Mouse (Mus musculus): Measurements from ENCODE around the gene Pfkfb4. TPM values are rescaled to one million over a fixed set of nuclear protein-coding genes. Genes with fewer than 3 reads are reported as not detected.

Gene Pfkfb4
- total and polyA plus RNA-seq, 2 experiments from 2014 or later: 28.6 to 51.7 TPM

GRCm38 (mm10) chr9:109040216-109040615 is 48.6 kb downstream of the Pfkfb4 start:
- H3K4me3 ChIP-seq (ENCODE audit: low read depth, low read length): no peak overlapping the region
- no peak for ATAC-seq (ENCODE audit: low FRiP score)
- no peak overlapping the region for H3K9ac ChIP-seq (replicated peaks; ENCODE audit: low read length, poor library complexity, severe bottlenecking)
- H3K4me1 ChIP-seq (ENCODE audit: insufficient read depth, low read length): 0 out of 2 replicates have a peak, but pooled peaks cover 3% of the 10 kb centered on the region
- no peaks in the 10 kb centered on the region for H3K27me3 ChIP-seq (ENCODE audit: insufficient read depth, low read length)
- H3K36me3 ChIP-seq (ENCODE audit: insufficient read depth, low read length): no peaks in the 10 kb centered on the region
- no peak for TF ChIP-seq CTCF (IDR thresholded peaks at IDR 0.05)
- no peaks in the 10 kb centered on the region for H3K9me3 ChIP-seq (ENCODE audit: low read length)
- 81% methylated on average over 8 of the region's 8 CpGs for WGBS
- DNase-seq (ENCODE audit: low spot score): no peak
- H3K27ac ChIP-seq (ENCODE audit: low read depth, low read length): no peak overlapping the region
- H3K4me2 ChIP-seq (ENCODE audit: low read depth, low read length, poor library complexity, severe bottlenecking): no peak overlapping the region

GRCm38 (mm10) chr9:109040906-109041305 is 49.3 kb downstream of the Pfkfb4 start:
- no peak for ATAC-seq (ENCODE audit: low FRiP score)
- WGBS: 78% methylated on average over 6 of the region's 6 CpGs
- no peak overlapping the region for H3K27ac ChIP-seq (ENCODE audit: low read depth, low read length)

GRCm38 (mm10) chr9:109041351-109041750 is 49.8 kb downstream of the Pfkfb4 start:
- no peak for DNase-seq (ENCODE audit: low spot score)
- no peak overlapping the region for H3K4me2 ChIP-seq (ENCODE audit: low read depth, low read length, poor library complexity, severe bottlenecking)
- H3K9me3 ChIP-seq (ENCODE audit: low read length): no peaks in the 10 kb centered on the region
- no peak for TF ChIP-seq CTCF (IDR thresholded peaks at IDR 0.05)
- WGBS: 64% methylated on average over 7 of the region's 7 CpGs
- H3K9ac ChIP-seq (replicated peaks; ENCODE audit: low read length, poor library complexity, severe bottlenecking): no peak overlapping the region
- ATAC-seq (ENCODE audit: low FRiP score): no peak
- no peaks in the 10 kb centered on the region for H3K36me3 ChIP-seq (ENCODE audit: insufficient read depth, low read length)
- H3K4me1 ChIP-seq (ENCODE audit: insufficient read depth, low read length): 0 out of 2 replicates have a peak, but pooled peaks cover 3% of the 10 kb centered on the region
- no peaks in the 10 kb centered on the region for H3K27me3 ChIP-seq (ENCODE audit: insufficient read depth, low read length)
- no peak overlapping the region for H3K27ac ChIP-seq (ENCODE audit: low read depth, low read length)
- no peak overlapping the region for H3K4me3 ChIP-seq (ENCODE audit: low read depth, low read length)

More at GRCm38 (mm10) chr9:109040906-109041305, 49.3 kb downstream of the Pfkfb4 start:
- no peaks in the 10 kb centered on the region for H3K36me3 ChIP-seq (ENCODE audit: insufficient read depth, low read length)
- TF ChIP-seq CTCF (IDR thresholded peaks at IDR 0.05): no peak
- H3K9me3 ChIP-seq (ENCODE audit: low read length): no peaks in the 10 kb centered on the region
- H3K9ac ChIP-seq (replicated peaks; ENCODE audit: low read length, poor library complexity, severe bottlenecking): no peak overlapping the region
- H3K4me3 ChIP-seq (ENCODE audit: low read depth, low read length): no peak overlapping the region
- DNase-seq (ENCODE audit: low spot score): no peak
- no peaks in the 10 kb centered on the region for H3K27me3 ChIP-seq (ENCODE audit: insufficient read depth, low read length)
- H3K4me2 ChIP-seq (ENCODE audit: low read depth, low read length, poor library complexity, severe bottlenecking): no peak overlapping the region
- H3K4me1 ChIP-seq (ENCODE audit: insufficient read depth, low read length): 0 out of 2 replicates have a peak, but pooled peaks cover 3% of the 10 kb centered on the region

- Histone ChIP-seq H3K4me1 (ENCODE audit: insufficient read depth, low read length) (no peaks in the 10 kb centered on the region), H3K36me3 (ENCODE audit: insufficient read depth, low read length) (no peaks in the 10 kb centered on the region), H3K9ac (replicated peaks; ENCODE audit: low read length, poor library complexity, severe bottlenecking) (no peak overlapping the region), H3K27ac (ENCODE audit: low read depth, low read length) (no peak overlapping the region), H3K4me3 (ENCODE audit: low read depth, low read length) (no peak overlapping the region), H3K4me2 (ENCODE audit: low read depth, low read length, poor library complexity, severe bottlenecking) (no peak overlapping the region), H3K27me3 (ENCODE audit: insufficient read depth, low read length) (no peaks in the 10 kb centered on the region), H3K9me3 (ENCODE audit: low read length) (no peaks in the 10 kb centered on the region)
- peak; percentile 70 for TF ChIP-seq CTCF (IDR thresholded peaks at IDR 0.05)
- ATAC-seq (ENCODE audit: low FRiP score): no peak
- DNase-seq (ENCODE audit: low spot score): peak; percentile 10
- WGBS: 41% methylated on average over 5 of the region's 5 CpGs
Measured at GRCm38 (mm10) chr9:109046306-109046705, 54.7 kb downstream of the Pfkfb4 start.

GRCm38 (mm10) chr9:109049316-109049715 is 57.7 kb downstream of the Pfkfb4 start:
- no peaks in the 10 kb centered on the region for H3K36me3 ChIP-seq (ENCODE audit: insufficient read depth, low read length)
- no peak for ATAC-seq (ENCODE audit: low FRiP score)
- DNase-seq (ENCODE audit: low spot score): no peak
- 83% methylated on average over 7 of the region's 7 CpGs for WGBS
- no peaks in the 10 kb centered on the region for H3K4me1 ChIP-seq (ENCODE audit: insufficient read depth, low read length)
- no peak overlapping the region for H3K4me2 ChIP-seq (ENCODE audit: low read depth, low read length, poor library complexity, severe bottlenecking)
- no peak overlapping the region for H3K27ac ChIP-seq (ENCODE audit: low read depth, low read length)
- H3K9me3 ChIP-seq (ENCODE audit: low read length): no peaks in the 10 kb centered on the region
- TF ChIP-seq CTCF (IDR thresholded peaks at IDR 0.05): no peak
- H3K4me3 ChIP-seq (ENCODE audit: low read depth, low read length): no peak overlapping the region
- no peaks in the 10 kb centered on the region for H3K27me3 ChIP-seq (ENCODE audit: insufficient read depth, low read length)
- no peak overlapping the region for H3K9ac ChIP-seq (replicated peaks; ENCODE audit: low read length, poor library complexity, severe bottlenecking)

- Histone ChIP-seq H3K4me1 (ENCODE audit: insufficient read depth, low read length) (peaks cover 1% of the 10 kb centered on the region), H3K9ac (replicated peaks; ENCODE audit: low read length, poor library complexity, severe bottlenecking) (no peak overlapping the region)
- ATAC-seq (ENCODE audit: low FRiP score): no peak
Measured at GRCm38 (mm10) chr9:109049996-109050673, 58.6 kb downstream of the Pfkfb4 start.

More at GRCm38 (mm10) chr9:109049996-109050673, 58.6 kb downstream of the Pfkfb4 start:
- no peaks in the 10 kb centered on the region for H3K9me3 ChIP-seq (ENCODE audit: low read length)
- H3K36me3 ChIP-seq (ENCODE audit: insufficient read depth, low read length): no peaks in the 10 kb centered on the region
- no peak for TF ChIP-seq CTCF (IDR thresholded peaks at IDR 0.05)
- H3K4me3 ChIP-seq (ENCODE audit: low read depth, low read length): no peak overlapping the region
- H3K27me3 ChIP-seq (ENCODE audit: insufficient read depth, low read length): no peaks in the 10 kb centered on the region
- no peak overlapping the region for H3K27ac ChIP-seq (ENCODE audit: low read depth, low read length)
- WGBS: 80% methylated on average over 9 of the region's 9 CpGs
- no peak overlapping the region for H3K4me2 ChIP-seq (ENCODE audit: low read depth, low read length, poor library complexity, severe bottlenecking)
- DNase-seq (ENCODE audit: low spot score): no peak

Data from midbrain, postnatal 0 days (tissue).